Mouse (Mus musculus) limb, embryonic 11.5 days (tissue): ENCODE data around the gene Ccdc125. TPM values are rescaled to one million over a fixed set of nuclear protein-coding genes. Genes with fewer than 3 reads are reported as not detected.

Experiments
- ATAC-seq: fragments of 200-750 bp; cut with Nextera tagmentation; 2 replicates; pipeline ENCODE4 v1.8.0; 2017; ENCODE audit warnings: low read depth; ENCODE audit not compliant: insufficient number of reproducible peaks, low FRiP score, low TSS enrichment
- DNase-seq: peaks from one replicate; pipeline ENCODE4 v3.0.0-alpha.2; 2015; ENCODE audit warnings: low spot score
- H3K27ac ChIP-seq: fragments of 300-500 bp; sonication (generic); replicated peaks from 2 replicates; pipeline ENCODE4 v1.5.1; 2014; ENCODE audit warnings: low read depth, mild to moderate bottlenecking, low read length
- H3K27me3 ChIP-seq: fragments of 300-500 bp; sonication (generic); 2 replicates; pipeline ENCODE4 v1.6.1; 2014; ENCODE audit warnings: mild to moderate bottlenecking, low read length, mixed read lengths; ENCODE audit not compliant: control insufficient read depth, insufficient read depth
- H3K36me3 ChIP-seq: fragments of 300-500 bp; sonication (generic); 2 replicates; pipeline ENCODE4 v1.6.1; 2014; ENCODE audit warnings: mild to moderate bottlenecking, low read length, moderate library complexity, mixed read lengths; ENCODE audit not compliant: control insufficient read depth, insufficient read depth
- H3K4me1 ChIP-seq: fragments of 300-500 bp; sonication (generic); 2 replicates; pipeline ENCODE4 v1.6.1; 2014; ENCODE audit warnings: low read length, mixed read lengths; ENCODE audit not compliant: control insufficient read depth, insufficient read depth
- H3K4me2 ChIP-seq: fragments of 300-500 bp; sonication (generic); 2 replicates; pipeline ENCODE4 v1.6.1; 2014; ENCODE audit warnings: low read depth, mild to moderate bottlenecking, moderate library complexity; ENCODE audit not compliant: severe bottlenecking
- H3K4me3 ChIP-seq: fragments of 300-500 bp; sonication (generic); 2 replicates; pipeline ENCODE4 v1.5.1; 2014; ENCODE audit warnings: low read depth, low read length
- H3K9ac ChIP-seq: fragments of 300-500 bp; sonication (generic); 2 replicates; pipeline ENCODE4 v1.6.1; 2014; ENCODE audit warnings: mild to moderate bottlenecking, low read length
- H3K9me3 ChIP-seq: fragments of 300-500 bp; sonication (generic); 2 replicates; pipeline ENCODE4 v1.6.1; 2016; ENCODE audit warnings: low read length; ENCODE audit not compliant: control insufficient read depth
- WGBS: fragments of 180-500 bp; shearing (Covaris S2); extraction: QIAGEN DNeasy Blood & Tissue Kit; methylation state at CpG from one replicate; pipeline ENCODE4 v1.1.7; 2014; 5-methylcytosine and 5-hydroxymethylcytosine counted together
- polyA plus RNA-seq: library from polyadenylated mRNA; unstranded; fragments of >200 nt; fragmentation: Nextera tagmentation; extraction: Ambion mirVana; gene quantifications from 2 replicates; pipeline ENCODE4 v1.2.1, GENCODE M21; 2014

The Ccdc125 gene
- polyA plus RNA-seq, 1 experiment from 2014 or later, result 5.2 TPM

DNA sequence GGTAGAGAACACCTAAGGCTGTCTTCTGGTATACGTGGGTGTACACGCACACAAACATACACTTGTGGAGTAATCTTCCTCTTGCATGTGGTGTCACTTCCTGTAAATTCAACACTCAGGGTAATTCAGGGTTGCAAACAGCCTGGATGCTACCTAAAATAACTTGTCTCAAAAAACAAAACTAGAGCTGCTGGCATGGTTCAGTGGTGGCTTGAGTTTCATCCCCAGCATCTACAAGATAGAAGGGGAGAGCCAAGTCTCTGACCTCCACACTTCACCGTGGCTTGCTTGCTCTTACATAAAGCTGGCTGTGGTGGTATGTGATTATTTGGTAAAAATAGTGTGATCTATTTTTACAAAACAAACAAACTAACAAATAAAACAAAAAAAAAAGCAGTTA is 28.0 kb downstream of the Ccdc125 start:
- no peak for DNase-seq
- 92% methylated on average over 3 of the region's 3 CpGs for WGBS
- H3K4me1 ChIP-seq, result no peaks in the 10 kb centered on the region
- no peaks in the 10 kb centered on the region for H3K27me3 ChIP-seq
- H3K27ac ChIP-seq, result no peak overlapping the region
- ATAC-seq, result no peak
- no peak overlapping the region for H3K9ac ChIP-seq
- no peak overlapping the region for H3K4me3 ChIP-seq
- H3K4me2 ChIP-seq, result no peak overlapping the region
- no peaks in the 10 kb centered on the region for H3K9me3 ChIP-seq
- H3K36me3 ChIP-seq, result peaks cover 8% of the 10 kb centered on the region; the same call in 1 of the 2 replicates

DNA sequence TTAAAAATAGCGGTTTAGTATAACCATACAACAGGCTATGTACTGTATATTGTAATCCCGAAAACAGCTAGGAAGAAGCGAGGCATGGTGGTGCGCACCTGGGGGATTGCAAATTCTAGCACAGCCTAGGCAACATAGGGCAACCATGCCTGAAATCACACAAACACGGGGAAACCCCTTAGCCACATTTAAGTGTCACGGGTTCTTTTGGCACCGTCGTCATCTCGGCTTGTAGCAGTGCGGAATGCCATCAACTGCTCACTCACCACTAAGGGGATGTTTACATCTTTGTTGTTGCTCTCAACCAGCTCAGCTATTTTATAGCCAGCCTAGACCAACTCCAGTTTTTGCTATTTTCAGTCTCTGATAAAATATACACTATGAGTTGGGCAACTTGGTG is 29.3 kb downstream of the Ccdc125 start:
- H3K4me2 ChIP-seq, result no peak overlapping the region
- H3K4me1 ChIP-seq, result no peaks in the 10 kb centered on the region
- no peak overlapping the region for H3K9ac ChIP-seq
- no peak overlapping the region for H3K4me3 ChIP-seq
- H3K9me3 ChIP-seq, result no peaks in the 10 kb centered on the region
- ATAC-seq (no peak), DNase-seq (no peak)
- no peak overlapping the region for H3K27ac ChIP-seq
- WGBS, result 93% methylated on average over 10 of the region's 10 CpGs
- H3K27me3 ChIP-seq, result no peaks in the 10 kb centered on the region
- peaks cover 15% of the 10 kb centered on the region; the same call in 1 of the 2 replicates for H3K36me3 ChIP-seq

DNA sequence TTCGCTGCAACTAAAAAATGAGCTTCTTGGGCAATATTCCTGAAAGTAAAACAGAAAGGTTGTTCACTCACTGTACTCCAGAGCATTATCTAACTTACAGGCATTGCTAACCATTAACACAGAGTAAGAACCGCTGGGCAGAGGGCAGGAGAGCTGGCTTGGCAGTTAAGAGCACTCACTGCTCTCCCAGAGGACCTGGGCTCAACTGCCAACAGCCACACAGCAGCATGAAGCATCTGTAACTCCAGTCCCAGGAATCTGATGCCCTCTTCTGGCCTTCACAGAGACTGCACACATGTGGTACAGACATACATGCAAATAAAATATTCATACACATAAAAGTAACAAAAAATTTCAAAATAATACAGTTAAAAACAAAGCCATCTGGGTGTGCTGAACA is 34.0 kb downstream of the Ccdc125 start:
- Histone ChIP-seq H3K27ac (no peak overlapping the region), H3K9ac (no peak overlapping the region), H3K9me3 (no peaks in the 10 kb centered on the region), H3K4me1 (no peaks in the 10 kb centered on the region), H3K4me3 (no peak overlapping the region), H3K27me3 (no peaks in the 10 kb centered on the region), H3K36me3 (peaks cover 32% of the 10 kb centered on the region), H3K4me2 (no peak overlapping the region)
- WGBS, result 88% methylated on average over 2 of the region's 2 CpGs
- DNase-seq (no peak), ATAC-seq (no peak)

GRCm38 (mm10) chr13:100706206-100706605 is 36.7 kb downstream of the Ccdc125 start:
- Histone ChIP-seq H3K9ac (no peak overlapping the region), H3K4me2 (no peak overlapping the region), H3K36me3 (peaks cover 36% of the 10 kb centered on the region), H3K9me3 (no peaks in the 10 kb centered on the region), H3K27ac (no peak overlapping the region), H3K4me1 (no peaks in the 10 kb centered on the region), H3K27me3 (no peaks in the 10 kb centered on the region), H3K4me3 (no peak overlapping the region)
- DNase-seq, result no peak
- no peak for ATAC-seq
- 98% methylated on average over 7 of the region's 7 CpGs for WGBS

- Histone ChIP-seq H3K4me3 (no peak overlapping the region), H3K27me3 (no peaks in the 10 kb centered on the region), H3K4me1 (no peaks in the 10 kb centered on the region), H3K4me2 (no peak overlapping the region), H3K9ac (no peak overlapping the region), H3K27ac (no peak overlapping the region), H3K9me3 (no peaks in the 10 kb centered on the region), H3K36me3 (peaks cover 21% of the 10 kb centered on the region)
- WGBS, result 94% methylated on average over 6 of the region's 6 CpGs
- DNase-seq (no peak), ATAC-seq (no peak)
Observed at GRCm38 (mm10) chr13:100715467-100715866, 46.0 kb downstream of the Ccdc125 start.

DNA sequence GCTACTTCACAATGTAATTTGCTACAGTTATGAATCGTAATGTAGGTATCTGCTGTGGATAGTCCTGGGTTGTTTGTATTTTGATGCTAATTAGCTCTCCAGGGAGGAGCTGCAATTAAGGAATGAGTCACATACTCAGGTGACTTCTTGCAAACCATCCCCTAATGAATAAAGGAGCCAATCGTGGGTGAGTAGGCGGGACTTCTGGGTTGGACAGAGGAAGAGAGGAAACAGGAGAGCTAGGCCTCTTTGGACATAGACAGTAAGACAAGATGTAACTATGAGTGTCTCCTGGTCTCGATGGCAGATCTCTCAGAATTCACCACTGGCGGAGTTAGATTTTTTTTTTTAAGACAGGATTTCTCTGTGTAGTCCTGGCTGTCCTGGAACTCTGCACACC is 52.1 kb downstream of the Ccdc125 start:
- no peak overlapping the region for H3K4me3 ChIP-seq
- no peaks in the 10 kb centered on the region for H3K27me3 ChIP-seq
- H3K4me1 ChIP-seq, result no peaks in the 10 kb centered on the region
- no peak overlapping the region for H3K9ac ChIP-seq
- peaks cover 8% of the 10 kb centered on the region for H3K36me3 ChIP-seq
- no peaks in the 10 kb centered on the region for H3K9me3 ChIP-seq
- H3K27ac ChIP-seq, result no peak overlapping the region
- no peak overlapping the region for H3K4me2 ChIP-seq
- no peak for DNase-seq
- 93% methylated on average over 5 of the region's 5 CpGs for WGBS
- no peak for ATAC-seq

DNA sequence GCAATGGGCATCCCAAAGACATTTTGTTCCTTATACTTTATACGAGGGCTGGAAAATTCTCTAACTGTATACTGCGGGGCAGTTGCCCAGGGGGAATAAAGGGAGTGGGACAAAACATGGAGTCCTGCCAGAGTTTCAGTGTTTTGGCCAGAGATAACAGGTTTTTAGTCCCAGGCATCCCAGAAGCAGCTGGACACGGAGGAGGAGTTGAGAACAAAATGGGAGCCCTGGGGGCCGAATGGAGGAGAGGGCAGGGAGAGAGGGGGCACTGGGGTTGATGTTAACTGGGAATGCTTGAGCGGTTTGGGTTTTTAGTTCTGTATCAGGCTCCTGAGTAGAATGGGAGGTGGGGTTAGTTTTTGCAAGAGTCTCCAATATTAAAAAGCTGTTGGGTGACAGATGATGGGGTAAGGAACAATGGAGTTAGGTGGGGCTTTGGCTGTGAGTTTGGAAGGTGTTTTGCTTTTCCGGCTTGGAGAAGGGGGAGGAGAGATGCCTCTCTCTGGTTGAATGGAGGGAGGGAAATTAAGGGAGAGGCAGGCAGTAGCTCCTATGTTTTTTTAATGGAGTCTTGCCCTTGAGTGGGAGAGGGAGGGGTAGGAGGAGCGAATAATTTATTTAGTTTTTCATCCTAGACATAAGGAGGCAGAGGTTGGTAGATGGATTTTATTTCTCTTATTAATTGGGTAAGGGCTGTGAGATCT is 54.7 kb downstream of the Ccdc125 start:
- no peaks in the 10 kb centered on the region for H3K9me3 ChIP-seq
- peaks cover 14% of the 10 kb centered on the region; the same call in 1 of the 2 replicates for H3K36me3 ChIP-seq
- H3K4me3 ChIP-seq, result no peak overlapping the region
- no peak for ATAC-seq
- H3K27me3 ChIP-seq, result no peaks in the 10 kb centered on the region
- H3K9ac ChIP-seq, result no peak overlapping the region
- WGBS, result 91% methylated on average over 7 of the region's 7 CpGs
- H3K27ac ChIP-seq, result no peak overlapping the region
- DNase-seq, result no peak
- no peak overlapping the region for H3K4me2 ChIP-seq
- H3K4me1 ChIP-seq, result peaks cover 4% of the 10 kb centered on the region

DNA sequence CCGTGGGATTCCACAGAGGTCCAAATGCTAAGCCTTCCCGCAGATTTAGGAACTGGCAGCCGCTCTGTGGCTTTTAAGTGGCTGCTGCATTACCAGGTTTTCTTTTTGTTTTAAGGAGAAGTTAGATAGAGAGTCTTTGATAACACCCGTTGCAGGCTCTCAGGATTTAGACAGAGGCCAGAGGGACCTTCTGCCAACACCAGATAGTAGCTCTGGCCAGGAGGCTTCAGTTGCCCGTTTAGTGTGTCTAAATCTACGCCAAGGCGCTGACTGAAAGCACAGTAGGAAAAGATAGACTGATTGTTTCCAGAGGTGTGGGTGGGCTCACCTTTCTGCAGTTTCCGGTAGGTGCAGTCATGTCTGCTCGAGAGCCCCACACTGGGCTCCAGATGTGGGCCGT is 55.7 kb downstream of the Ccdc125 start:
- Histone ChIP-seq H3K36me3 (peaks cover 12% of the 10 kb centered on the region; the same call in 1 of the 2 replicates), H3K4me1 (peaks cover 4% of the 10 kb centered on the region), H3K4me3 (no peak overlapping the region), H3K27ac (no peak overlapping the region), H3K4me2 (no peak overlapping the region), H3K9ac (no peak overlapping the region), H3K9me3 (no peaks in the 10 kb centered on the region), H3K27me3 (no peaks in the 10 kb centered on the region)
- WGBS, result 84% methylated on average over 10 of the region's 10 CpGs
- no peak for DNase-seq
- no peak for ATAC-seq

- Histone ChIP-seq H3K4me3 (no peak overlapping the region), H3K27me3 (no peaks in the 10 kb centered on the region), H3K9ac (no peak overlapping the region), H3K36me3 (peaks cover 12% of the 10 kb centered on the region; the same call in 1 of the 2 replicates), H3K27ac (no peak overlapping the region), H3K4me2 (no peak overlapping the region), H3K4me1 (peaks cover 4% of the 10 kb centered on the region), H3K9me3 (no peaks in the 10 kb centered on the region)
- WGBS, result 89% methylated on average over 5 of the region's 5 CpGs
- ATAC-seq, result no peak
- DNase-seq, result no peak
Observed at GRCm38 (mm10) chr13:100728086-100728485, 58.6 kb downstream of the Ccdc125 start.
